8 mouse cellular contexts compared by ENCODE assay signal in the genomic region with DNA sequence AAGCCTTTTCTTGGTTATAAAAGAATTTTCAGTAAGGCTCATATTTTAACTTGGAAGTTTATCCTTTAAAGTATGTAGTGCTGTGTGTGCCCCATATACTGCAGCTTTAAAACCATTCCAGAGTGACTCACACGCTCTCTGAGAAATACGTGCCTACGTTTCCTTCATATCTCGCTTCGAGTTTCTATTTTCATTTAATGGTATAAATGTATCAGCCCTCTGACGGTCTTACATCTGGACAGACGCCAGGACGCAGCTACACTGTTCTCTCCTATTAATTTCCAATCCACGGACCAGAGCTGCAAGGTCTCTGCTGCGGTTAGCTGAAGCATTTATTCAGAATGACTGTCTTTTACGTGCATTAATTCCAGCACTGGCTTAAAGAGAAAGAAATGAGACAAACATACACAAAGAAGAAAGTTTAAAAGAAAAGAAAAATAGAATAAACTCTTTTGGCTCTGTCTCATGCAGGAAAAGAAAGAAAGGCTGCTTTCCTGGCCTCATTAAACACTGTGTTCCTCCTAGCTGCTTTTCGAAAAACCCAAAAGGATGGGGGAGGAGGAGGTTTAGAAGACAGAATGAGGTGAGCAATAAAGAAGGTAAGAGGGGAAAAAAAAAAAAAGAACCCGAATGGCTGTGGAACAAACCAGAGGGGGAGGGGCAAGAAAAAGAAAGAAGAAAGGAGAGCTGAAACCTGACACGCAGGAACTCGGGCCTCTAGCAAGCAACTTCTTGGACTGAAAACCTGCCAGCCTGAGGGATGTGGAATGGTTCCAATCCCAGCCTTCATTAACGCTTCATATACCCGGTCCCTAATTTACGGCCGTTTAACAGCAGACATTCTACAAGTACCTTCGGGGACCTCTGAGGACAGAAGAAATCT. TPM values are rescaled to one million over a fixed set of nuclear protein-coding genes. Genes with fewer than 3 reads are reported as not detected.
DNase-seq lines count a peak whose midpoint lies in the region; ATAC-seq lines count a peak whose summit lies in the region.

No protein-coding gene starts in this region.

- no peaks in the 10 kb centered on the region for H3K9me3 ChIP-seq in kidney, embryonic 14.5 days (ENCODE audit: control insufficient read depth, low read length)
- no peaks in the 10 kb centered on the region for H3K9me3 ChIP-seq in midbrain, embryonic 12.5 days

- H3K27ac ChIP-seq in kidney, embryonic 14.5 days (ENCODE audit: low read depth, low read length), result peak overlapping the region; percentile 74
- 0 out of 2 replicates have a peak overlapping the region, but pooled peaks have one; percentile 1 for H3K27ac ChIP-seq in midbrain, embryonic 12.5 days (replicated peaks)

- peak; percentile 59 for DNase-seq in right cerebral cortex, adult 18-20 months
- no peak for DNase-seq in right cerebral cortex, postnatal 36 days (ENCODE audit: low spot score in 2 of 2)
- peak; percentile 77 to 78 for DNase-seq in cerebellum, postnatal 10 days
- DNase-seq in gastrocnemius, postnatal 14 days, result peak; percentile 33
- DNase-seq in urinary bladder, adult 2 months (ENCODE audit: low spot score), result no peak

- peak overlapping the region; percentile 21 for H3K4me2 ChIP-seq in kidney, embryonic 14.5 days (replicated peaks; ENCODE audit: low read depth, low read length)
- no peak overlapping the region for H3K4me2 ChIP-seq in midbrain, embryonic 12.5 days (replicated peaks)

- peaks cover 66% of the 10 kb centered on the region for H3K4me1 ChIP-seq in kidney, embryonic 14.5 days (ENCODE audit: control insufficient read depth, insufficient read depth, low read length)
- H3K4me1 ChIP-seq in midbrain, embryonic 12.5 days, result peaks cover 56% of the 10 kb centered on the region

- H3K4me3 ChIP-seq in kidney, embryonic 14.5 days (ENCODE audit: low read length), result no peak overlapping the region
- no peak overlapping the region for H3K4me3 ChIP-seq in midbrain, embryonic 12.5 days

- H3K27me3 ChIP-seq in kidney, embryonic 14.5 days (ENCODE audit: control insufficient read depth, insufficient read depth, low read length), result no peaks in the 10 kb centered on the region
- H3K27me3 ChIP-seq in midbrain, embryonic 12.5 days, result no peaks in the 10 kb centered on the region

- intact Hi-C loops in gastrocnemius, postnatal 14 days (cut with DNase I; ENCODE audit: low total_unique reads), result no loop called here

- peak; percentile 77 for ATAC-seq in kidney, embryonic 14.5 days (ENCODE audit: low FRiP score, low TSS enrichment)
- ATAC-seq in midbrain, embryonic 12.5 days (ENCODE audit: low FRiP score, low read depth), result peak; percentile 63; the same call in 1 of the 2 replicates
- no peak for ATAC-seq in granulocyte monocyte progenitor cell, adult 5-6 weeks (replicated peaks; ENCODE audit: poor library complexity, severe bottlenecking)

- WGBS in kidney, embryonic 14.5 days, result 16% methylated on average over 20 of the region's 20 CpGs
- 43% methylated on average over 20 of the region's 20 CpGs for WGBS in midbrain, embryonic 12.5 days

- H3K9ac ChIP-seq in kidney, embryonic 14.5 days (ENCODE audit: low read depth, low read length), result no peak overlapping the region
- H3K9ac ChIP-seq in midbrain, embryonic 12.5 days (replicated peaks), result no peak overlapping the region

- peaks cover 43% of the 10 kb centered on the region for H3K36me3 ChIP-seq in kidney, embryonic 14.5 days (ENCODE audit: control insufficient read depth, insufficient read depth, low read length)
- H3K36me3 ChIP-seq in midbrain, embryonic 12.5 days, result peaks cover 16% of the 10 kb centered on the region

RNA-seq across cellular contexts. Expression of a gene that starts 40.2 kb away (rescaled TPM):
- 10 to 100 TPM; 20.3 to 23.0 TPM for total RNA-seq in gastrocnemius, postnatal 14 days (2021)
- 107 and 120 TPM in 2 replicates for polyA plus RNA-seq in kidney, embryonic 14.5 days (2014; fragmentation: Nextera tagmentation; extraction: Ambion mirVana)
- 73.7 TPM in 2 replicates for polyA plus RNA-seq in midbrain, embryonic 12.5 days (2016; fragmentation: Nextera tagmentation; extraction: Ambion mirVana)
- 77.8 and 103 TPM in 2 replicates for polyA plus RNA-seq in urinary bladder, adult 2 months (2012; rRNA removed)
- 4.9 and 8.2 TPM in 2 replicates for total RNA-seq in granulocyte monocyte progenitor cell, adult 5-6 weeks (2014; fragmentation: Nextera tagmentation)
- 4.1 and 4.7 TPM in 2 replicates for total RNA-seq in granulocyte monocyte progenitor cell, adult 5-6 weeks (2017)

Comparison
In these comparisons a context has a peak if more than half of its experiments do, and no peak if none do; other contexts are left out.
1. DNase-seq: peak in right cerebral cortex, adult 18-20 months (single experiment), cerebellum, postnatal 10 days (2 of 2) and gastrocnemius, postnatal 14 days (single experiment); none in right cerebral cortex, postnatal 36 days (0 of 2) and urinary bladder, adult 2 months (single experiment).